Mouse (Mus musculus): ENCODE results near the gene Kdm1b. TPM values are rescaled to one million over a fixed set of nuclear protein-coding genes. Genes with fewer than 3 reads are reported as not detected.

The Kdm1b gene
- polyA plus RNA-seq, 1 experiment from 2014 or later, result 21.2 TPM

- no peak for ATAC-seq
- H3K27me3 ChIP-seq (replicated peaks; ENCODE audit: control insufficient read depth, insufficient read depth, low read length), result no peaks in the 10 kb centered on the region
- no peak overlapping the region for H3K27ac ChIP-seq (ENCODE audit: low read depth, low read length)
- no peak overlapping the region for H3K4me2 ChIP-seq (ENCODE audit: low read length)
- WGBS, result 79% methylated on average over 15 of the region's 15 CpGs
- no peaks in the 10 kb centered on the region for H3K9me3 ChIP-seq (replicated peaks; ENCODE audit: control insufficient read depth, low read length)
- H3K9ac ChIP-seq (ENCODE audit: low read length), result no peak overlapping the region
- H3K4me3 ChIP-seq (ENCODE audit: low read depth, low read length), result no peak overlapping the region
- DNase-seq (ENCODE audit: low spot score), result no peak
- H3K36me3 ChIP-seq (ENCODE audit: control insufficient read depth, insufficient read depth, low read length), result peaks cover 73% of the 10 kb centered on the region
- no peaks in the 10 kb centered on the region for H3K4me1 ChIP-seq (ENCODE audit: control insufficient read depth, insufficient read depth, low read length)
Observed at GRCm38 (mm10) chr13:47070329-47071080, 27.2 kb downstream of the Kdm1b start.

DNA sequence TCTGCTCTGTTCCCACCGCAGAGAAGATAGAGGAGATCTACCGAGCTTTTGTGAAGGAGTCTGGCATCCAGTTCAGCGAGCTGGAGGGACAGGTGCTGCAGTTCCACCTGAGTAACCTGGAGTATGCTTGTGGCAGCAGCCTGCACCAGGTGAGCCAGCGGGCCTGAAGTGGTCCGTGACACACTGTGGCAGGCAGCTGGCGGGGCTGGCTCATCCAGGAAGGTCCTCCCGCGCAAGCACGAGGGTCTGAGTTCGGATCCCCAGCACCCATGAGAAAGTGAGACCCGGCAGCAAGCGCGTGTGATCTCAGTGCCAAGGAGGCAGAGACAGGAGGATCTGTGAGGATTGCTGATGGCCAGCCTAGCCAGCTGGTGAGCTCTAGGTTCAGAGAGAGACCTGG, 28.6 kb downstream of the Kdm1b start:
- Histone ChIP-seq H3K9ac (ENCODE audit: low read length) (no peak overlapping the region), H3K27me3 (replicated peaks; ENCODE audit: control insufficient read depth, insufficient read depth, low read length) (no peaks in the 10 kb centered on the region), H3K4me3 (ENCODE audit: low read depth, low read length) (no peak overlapping the region), H3K36me3 (ENCODE audit: control insufficient read depth, insufficient read depth, low read length) (peaks cover 60% of the 10 kb centered on the region), H3K9me3 (replicated peaks; ENCODE audit: control insufficient read depth, low read length) (no peaks in the 10 kb centered on the region), H3K4me1 (ENCODE audit: control insufficient read depth, insufficient read depth, low read length) (no peaks in the 10 kb centered on the region), H3K27ac (ENCODE audit: low read depth, low read length) (no peak overlapping the region), H3K4me2 (ENCODE audit: low read length) (no peak overlapping the region)
- DNase-seq (ENCODE audit: low spot score) (no peak), ATAC-seq (no peak)
- WGBS, result 95% methylated on average over 13 of the region's 13 CpGs

- Histone ChIP-seq H3K27ac (ENCODE audit: low read depth, low read length) (no peak overlapping the region), H3K9ac (ENCODE audit: low read length) (no peak overlapping the region), H3K36me3 (ENCODE audit: control insufficient read depth, insufficient read depth, low read length) (peaks cover 61% of the 10 kb centered on the region), H3K4me2 (ENCODE audit: low read length) (no peak overlapping the region), H3K27me3 (replicated peaks; ENCODE audit: control insufficient read depth, insufficient read depth, low read length) (no peaks in the 10 kb centered on the region), H3K4me3 (ENCODE audit: low read depth, low read length) (no peak overlapping the region), H3K4me1 (ENCODE audit: control insufficient read depth, insufficient read depth, low read length) (no peaks in the 10 kb centered on the region), H3K9me3 (replicated peaks; ENCODE audit: control insufficient read depth, low read length) (no peaks in the 10 kb centered on the region)
- ATAC-seq (no peak), DNase-seq (ENCODE audit: low spot score) (no peak)
- WGBS, result 93% methylated on average over 5 of the region's 5 CpGs
Observed at GRCm38 (mm10) chr13:47072484-47072883, 29.2 kb downstream of the Kdm1b start.

DNA sequence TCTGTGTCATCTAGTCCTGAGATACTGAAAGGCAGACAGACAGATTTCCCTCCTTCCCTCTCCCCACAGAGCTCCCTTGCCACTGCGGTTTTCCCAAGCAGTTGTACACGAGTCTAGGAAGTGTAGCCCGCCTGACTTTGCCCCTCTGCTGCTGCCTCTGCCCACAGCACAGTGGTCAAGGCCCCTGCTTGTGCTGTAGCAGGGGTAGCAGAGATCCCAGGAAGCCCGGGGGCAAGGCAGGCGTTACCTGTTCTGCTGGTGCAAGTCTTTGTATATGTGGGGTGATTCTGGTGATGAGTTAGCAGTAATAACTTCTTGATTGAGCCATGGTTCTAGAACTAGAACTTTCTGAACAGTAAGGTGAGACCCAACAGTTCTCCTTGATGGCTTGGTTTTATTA, 32.9 kb downstream of the Kdm1b start:
- H3K27ac ChIP-seq (ENCODE audit: low read depth, low read length), result no peak overlapping the region
- WGBS, result 90% methylated on average over 5 of the region's 5 CpGs
- H3K9me3 ChIP-seq (replicated peaks; ENCODE audit: control insufficient read depth, low read length), result no peaks in the 10 kb centered on the region
- H3K4me3 ChIP-seq (ENCODE audit: low read depth, low read length), result no peak overlapping the region
- no peaks in the 10 kb centered on the region for H3K27me3 ChIP-seq (replicated peaks; ENCODE audit: control insufficient read depth, insufficient read depth, low read length)
- no peak overlapping the region for H3K4me2 ChIP-seq (ENCODE audit: low read length)
- peaks cover 77% of the 10 kb centered on the region for H3K36me3 ChIP-seq (ENCODE audit: control insufficient read depth, insufficient read depth, low read length)
- no peaks in the 10 kb centered on the region for H3K4me1 ChIP-seq (ENCODE audit: control insufficient read depth, insufficient read depth, low read length)
- DNase-seq (ENCODE audit: low spot score) (no peak), ATAC-seq (no peak)
- H3K9ac ChIP-seq (ENCODE audit: low read length), result no peak overlapping the region

- Histone ChIP-seq H3K27ac (ENCODE audit: low read depth, low read length) (no peak overlapping the region), H3K4me3 (ENCODE audit: low read depth, low read length) (no peak overlapping the region), H3K9ac (ENCODE audit: low read length) (no peak overlapping the region), H3K4me2 (ENCODE audit: low read length) (no peak overlapping the region), H3K27me3 (replicated peaks; ENCODE audit: control insufficient read depth, insufficient read depth, low read length) (no peaks in the 10 kb centered on the region), H3K9me3 (replicated peaks; ENCODE audit: control insufficient read depth, low read length) (no peaks in the 10 kb centered on the region), H3K4me1 (ENCODE audit: control insufficient read depth, insufficient read depth, low read length) (no peaks in the 10 kb centered on the region), H3K36me3 (ENCODE audit: control insufficient read depth, insufficient read depth, low read length) (peaks cover 74% of the 10 kb centered on the region)
- ATAC-seq (no peak), DNase-seq (ENCODE audit: low spot score) (no peak)
Observed at GRCm38 (mm10) chr13:47077367-47077766, 34.1 kb downstream of the Kdm1b start.

- no peak overlapping the region for H3K4me3 ChIP-seq (ENCODE audit: low read depth, low read length)
- H3K27me3 ChIP-seq (replicated peaks; ENCODE audit: control insufficient read depth, insufficient read depth, low read length), result no peaks in the 10 kb centered on the region
- no peaks in the 10 kb centered on the region for H3K4me1 ChIP-seq (ENCODE audit: control insufficient read depth, insufficient read depth, low read length)
- WGBS, result 77% methylated on average over 5 of the region's 5 CpGs
- H3K36me3 ChIP-seq (ENCODE audit: control insufficient read depth, insufficient read depth, low read length), result peaks cover 75% of the 10 kb centered on the region
- H3K9ac ChIP-seq (ENCODE audit: low read length), result no peak overlapping the region
- no peak for DNase-seq (ENCODE audit: low spot score)
- H3K4me2 ChIP-seq (ENCODE audit: low read length), result no peak overlapping the region
- no peaks in the 10 kb centered on the region for H3K9me3 ChIP-seq (replicated peaks; ENCODE audit: control insufficient read depth, low read length)
- no peak for ATAC-seq
- H3K27ac ChIP-seq (ENCODE audit: low read depth, low read length), result no peak overlapping the region
Observed at GRCm38 (mm10) chr13:47078799-47079198, 35.5 kb downstream of the Kdm1b start.

DNA sequence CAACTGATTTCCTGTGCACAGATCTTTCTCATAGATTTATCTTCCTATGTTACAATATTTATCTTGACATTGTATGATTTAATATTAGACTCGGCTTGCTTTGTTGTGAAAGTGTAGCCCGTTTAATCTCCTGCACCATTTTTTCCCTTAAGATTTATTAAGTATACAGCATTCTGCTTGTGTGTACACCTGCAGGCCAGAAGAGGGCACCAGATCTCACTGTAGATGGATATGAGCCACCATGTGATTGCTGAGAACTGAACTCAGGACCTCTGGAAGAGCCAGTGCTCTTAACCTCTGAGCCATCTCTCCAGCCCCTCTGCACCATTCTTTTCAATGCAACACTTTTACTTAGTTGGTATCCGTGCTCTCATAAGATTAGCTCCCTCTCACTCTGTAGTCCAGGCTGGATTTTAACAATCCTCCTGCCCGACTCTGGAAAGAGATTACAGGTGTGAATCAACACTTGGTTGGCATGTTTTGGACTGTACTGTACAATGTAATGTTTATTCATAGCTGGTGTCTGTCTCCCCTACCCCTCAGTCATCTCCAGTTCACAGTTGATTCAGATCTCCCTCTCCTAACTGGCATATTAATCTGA, 37.7 kb downstream of the Kdm1b start:
- Histone ChIP-seq H3K27ac (ENCODE audit: low read depth, low read length) (no peak overlapping the region), H3K9me3 (replicated peaks; ENCODE audit: control insufficient read depth, low read length) (no peaks in the 10 kb centered on the region), H3K4me2 (ENCODE audit: low read length) (no peak overlapping the region), H3K36me3 (ENCODE audit: control insufficient read depth, insufficient read depth, low read length) (peaks cover 67% of the 10 kb centered on the region), H3K4me3 (ENCODE audit: low read depth, low read length) (no peak overlapping the region), H3K9ac (ENCODE audit: low read length) (no peak overlapping the region), H3K27me3 (replicated peaks; ENCODE audit: control insufficient read depth, insufficient read depth, low read length) (no peaks in the 10 kb centered on the region), H3K4me1 (ENCODE audit: control insufficient read depth, insufficient read depth, low read length) (no peaks in the 10 kb centered on the region)
- no peak for ATAC-seq
- 89% methylated on average over 4 of the region's 4 CpGs for WGBS
- no peak for DNase-seq (ENCODE audit: low spot score)

- no peaks in the 10 kb centered on the region for H3K9me3 ChIP-seq (replicated peaks; ENCODE audit: control insufficient read depth, low read length)
- no peak for ATAC-seq
- H3K27me3 ChIP-seq (replicated peaks; ENCODE audit: control insufficient read depth, insufficient read depth, low read length), result no peaks in the 10 kb centered on the region
- H3K4me2 ChIP-seq (ENCODE audit: low read length), result no peak overlapping the region
- H3K4me1 ChIP-seq (ENCODE audit: control insufficient read depth, insufficient read depth, low read length), result no peaks in the 10 kb centered on the region
- H3K4me3 ChIP-seq (ENCODE audit: low read depth, low read length), result no peak overlapping the region
- no peak overlapping the region for H3K27ac ChIP-seq (ENCODE audit: low read depth, low read length)
- DNase-seq (ENCODE audit: low spot score), result no peak
- 95% methylated on average over 1 of the region's 1 CpGs for WGBS
- H3K36me3 ChIP-seq (ENCODE audit: control insufficient read depth, insufficient read depth, low read length), result peaks cover 60% of the 10 kb centered on the region
- no peak overlapping the region for H3K9ac ChIP-seq (ENCODE audit: low read length)
Observed at GRCm38 (mm10) chr13:47088433-47088832, 45.1 kb downstream of the Kdm1b start.

DNA sequence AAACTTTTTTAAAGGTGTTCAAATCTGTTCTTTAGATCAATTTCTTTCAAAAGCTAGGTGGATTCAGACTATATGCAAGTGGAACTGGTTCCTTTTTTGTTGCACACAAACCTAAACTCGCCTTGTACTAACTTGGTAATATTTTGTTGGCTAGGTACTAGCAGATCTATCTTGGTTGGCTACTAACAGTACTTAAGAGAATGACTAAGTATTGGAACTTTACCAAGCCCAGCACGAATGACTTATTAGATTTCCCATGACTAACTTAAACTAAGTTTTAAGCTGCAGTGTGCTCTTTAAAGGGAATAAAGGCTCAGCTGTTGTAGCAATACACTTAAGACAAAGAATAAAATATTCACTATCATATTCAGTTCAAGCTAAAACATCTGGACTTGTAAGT, 46.0 kb downstream of the Kdm1b start:
- Histone ChIP-seq H3K27me3 (replicated peaks; ENCODE audit: control insufficient read depth, insufficient read depth, low read length) (no peaks in the 10 kb centered on the region), H3K4me3 (ENCODE audit: low read depth, low read length) (no peak overlapping the region), H3K9me3 (replicated peaks; ENCODE audit: control insufficient read depth, low read length) (no peaks in the 10 kb centered on the region), H3K4me2 (ENCODE audit: low read length) (no peak overlapping the region), H3K27ac (ENCODE audit: low read depth, low read length) (no peak overlapping the region), H3K4me1 (ENCODE audit: control insufficient read depth, insufficient read depth, low read length) (no peaks in the 10 kb centered on the region), H3K36me3 (ENCODE audit: control insufficient read depth, insufficient read depth, low read length) (peaks cover 65% of the 10 kb centered on the region), H3K9ac (ENCODE audit: low read length) (no peak overlapping the region)
- ATAC-seq, result no peak
- DNase-seq (ENCODE audit: low spot score), result no peak
- WGBS, result 90% methylated on average over 2 of the region's 2 CpGs
